Mouse (Mus musculus) adrenal gland (tissue): ENCODE results near the gene Atp1a3.

Source experiments
- intact Hi-C: fragments of 180-260 bp; cut with DNase I; formaldehyde crosslinking; loops from one replicate; pipeline ENCODE4 v1.15.1; 2025
- microRNA-seq, 2 experiments: library from miRNA; unstranded; fragments of <30 nt; microRNA quantifications; one replicate each; pipeline ENCODE4; 2019

Atp1a3 gene

GRCm38 (mm10) chr7:24964897-24965535 is 40.7 kb downstream of the Atp1a3 start:
- intact Hi-C loops, result loop anchor here (2.0 to 5.0 kb wide), 2 partner anchors 74 to 148 kb away; no protein-coding TSS in a partner anchor

GRCm38 (mm10) chr7:24964288-24964687 is 41.5 kb downstream of the Atp1a3 start:
- intact Hi-C loops, result loop anchor here (2.0 to 5.0 kb wide), 2 partner anchors 73 to 147 kb away; no protein-coding TSS in a partner anchor

- intact Hi-C loops, result no loop called here
Measured at GRCm38 (mm10) chr7:24955226-24955625, 50.5 kb downstream of the Atp1a3 start.

DNA sequence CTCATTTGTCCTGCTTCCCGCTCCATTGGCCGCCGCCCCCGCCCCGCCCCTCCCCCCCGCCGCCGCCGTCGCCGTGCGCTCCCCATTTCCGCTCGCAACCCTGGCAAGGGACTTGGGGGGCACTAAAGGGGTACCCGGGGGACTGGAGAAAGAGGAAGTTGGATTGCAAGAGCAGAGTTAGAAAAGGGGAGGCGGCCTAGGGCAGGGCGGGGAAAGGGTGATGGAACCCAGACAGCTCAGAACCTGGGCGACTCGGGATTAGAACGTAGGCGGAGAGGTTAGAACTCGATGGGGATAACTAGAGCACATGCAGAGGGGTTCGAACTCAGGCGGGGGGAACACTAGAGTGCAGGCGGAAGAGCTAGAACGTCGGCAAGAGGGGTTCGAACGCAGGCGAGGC is 51.3 kb downstream of the Atp1a3 start:
- intact Hi-C loops, result no loop called here

GRCm38 (mm10) chr7:24953966-24954365 is 51.8 kb downstream of the Atp1a3 start:
- intact Hi-C loops, result no loop called here

DNA sequence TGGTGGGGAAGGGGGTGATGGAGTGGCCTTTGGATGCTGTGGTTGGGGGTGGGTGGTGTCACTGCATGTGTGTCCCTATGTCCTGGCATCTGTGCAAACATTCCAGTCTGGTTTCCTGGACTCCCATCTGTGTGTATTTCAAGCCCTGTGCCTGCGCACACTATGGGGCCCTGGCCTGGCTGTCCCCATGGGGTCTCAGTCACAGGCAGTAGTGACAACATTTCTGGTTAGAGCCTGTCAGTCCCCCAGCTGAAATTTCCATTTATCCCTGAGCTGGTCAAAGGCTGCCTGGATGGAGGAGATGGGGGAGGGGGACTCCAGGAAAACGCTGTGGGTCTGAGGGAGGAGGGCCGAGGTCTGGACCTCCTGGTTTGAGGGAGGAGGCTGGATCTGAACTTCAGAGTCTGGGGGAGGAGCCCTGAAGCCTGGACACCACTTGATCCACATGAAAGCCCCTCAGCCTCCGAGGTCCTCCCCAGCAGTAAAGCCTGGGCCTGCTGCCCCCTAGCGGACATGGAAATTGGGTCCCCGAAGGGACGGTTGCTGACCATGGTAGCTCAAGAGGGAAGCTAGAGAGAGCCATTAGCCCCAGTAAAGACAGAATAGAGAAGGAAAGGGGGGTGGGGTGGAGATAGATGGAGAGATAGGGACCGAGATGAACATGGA is 55.7 kb downstream of the Atp1a3 start:
- intact Hi-C loops, result loop anchor here (5.0 kb wide), 1 partner anchor 58 kb away; no protein-coding TSS in a partner anchor

- intact Hi-C loops, result loop anchor here (5.0 kb wide), 1 partner anchor 56 kb away; no protein-coding TSS in a partner anchor
Measured at GRCm38 (mm10) chr7:24948774-24949173, 57.0 kb downstream of the Atp1a3 start.

- intact Hi-C loops, result loop anchor here (5.0 kb wide), 1 partner anchor 55 kb away; no protein-coding TSS in a partner anchor
Measured at GRCm38 (mm10) chr7:24947316-24948048, 58.3 kb downstream of the Atp1a3 start.

DNA sequence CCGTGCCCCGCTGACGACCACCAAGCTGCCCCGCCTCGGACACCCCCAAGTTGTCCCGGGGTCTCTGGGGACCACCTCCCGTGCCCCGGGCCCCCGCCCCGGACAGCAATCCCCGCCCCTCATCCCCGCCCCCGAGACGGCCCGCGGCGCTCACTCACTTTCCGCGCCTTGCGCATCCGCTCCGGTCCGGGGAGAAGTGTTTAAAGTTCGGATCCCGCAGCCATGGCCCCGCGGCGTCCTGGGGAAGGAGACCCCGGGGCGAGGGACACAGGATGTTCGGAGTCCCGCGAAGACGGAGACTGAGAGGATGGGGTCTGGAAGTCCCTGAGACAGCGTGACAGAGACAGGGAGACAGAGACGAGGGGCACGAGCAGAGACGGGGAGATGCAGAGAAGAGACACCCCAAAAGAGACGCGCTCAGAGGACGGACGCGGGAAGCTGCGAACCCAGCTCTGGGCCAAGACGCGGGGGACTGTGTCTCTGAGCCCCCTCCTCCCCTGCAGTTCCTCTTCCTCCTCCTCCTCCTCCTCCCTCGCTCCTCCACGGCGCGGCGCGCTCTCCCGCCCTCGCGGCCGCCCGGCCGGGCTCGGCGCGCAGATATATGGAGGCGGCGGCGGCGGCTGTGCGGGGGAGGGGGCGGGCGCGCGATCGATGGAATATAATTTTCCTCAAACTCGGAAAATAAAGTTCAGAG is 61.4 kb downstream of the Atp1a3 start, which contains the start of gene Gm4881:
Gene Gm4881, minus strand, starts transcription at position 238 of the 694 bp plus-strand sequence.
- intact Hi-C loops, result no loop called here

GRCm38 (mm10) chr7:24943641-24944040 is 62.1 kb downstream of the Atp1a3 start:
- intact Hi-C loops, result no loop called here

DNA sequence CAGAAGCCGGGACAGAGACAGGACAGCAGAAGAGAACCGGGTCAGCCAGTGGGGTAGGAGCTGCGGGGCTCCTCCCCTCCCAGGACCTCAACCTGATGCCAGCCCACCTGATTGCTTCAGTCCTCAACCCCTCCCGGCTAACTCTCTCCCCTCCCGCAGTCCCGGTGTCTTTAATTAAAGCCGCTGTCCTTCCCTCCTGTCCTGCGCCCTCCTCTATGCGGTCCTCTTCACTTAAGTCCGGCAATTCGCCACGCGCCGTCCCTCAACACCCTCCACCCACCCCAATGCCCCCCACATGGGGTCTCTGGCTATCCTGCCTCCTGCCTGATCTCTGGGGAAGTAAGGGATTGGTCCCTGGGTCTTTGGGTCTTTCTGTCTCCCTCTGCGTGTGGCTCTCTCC is 74.1 kb downstream of the Atp1a3 start:
- intact Hi-C loops, result no loop called here

GRCm38 (mm10) chr7:24930475-24930874 is 75.3 kb downstream of the Atp1a3 start:
- intact Hi-C loops, result no loop called here

Small RNAs within 50 kb of the gene (microRNA-seq; reads per million reads assigned to microRNA genes)
- 1.0 to 3.1 reads per million in 2 experiments for gene Mir7046
- 0.11 to 1.2 reads per million in 2 experiments for gene Mir7047
